Mouse (Mus musculus): Measurements from ENCODE around the gene Osbpl8. TPM values are rescaled to one million over a fixed set of nuclear protein-coding genes. Genes with fewer than 3 reads are reported as not detected.
"Not testable (repeated sequence)": the region's sequence is repeated elsewhere in the genome, so short reads cannot be mapped to it uniquely, and the experiment has no call there.

Gene Osbpl8
- polyA plus RNA-seq, 1 experiment from 2014 or later: 7.6 TPM

DNA sequence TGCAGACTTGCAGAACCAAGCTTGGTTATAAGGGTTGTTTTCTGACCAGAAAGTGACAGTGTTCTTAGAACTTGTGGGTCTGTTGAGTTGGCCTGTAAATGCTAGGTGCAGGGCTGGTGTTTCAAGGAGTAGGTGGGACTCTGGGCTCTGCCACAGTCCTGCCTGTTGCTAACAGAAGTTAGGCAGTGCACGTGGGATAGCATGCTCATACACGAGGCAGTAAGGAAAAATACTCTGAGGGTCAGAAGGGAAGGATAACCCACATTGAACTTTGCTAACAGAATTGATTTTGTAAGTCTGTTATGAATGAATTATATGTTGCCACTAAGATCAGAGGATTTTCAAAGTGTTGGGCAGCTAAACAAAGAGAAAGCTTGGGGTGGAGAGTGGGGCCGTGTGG lies 51.6 kb downstream of the Osbpl8 start:
- H3K4me2 ChIP-seq: no peak overlapping the region
- no peak for DNase-seq
- H3K27ac ChIP-seq: no peak overlapping the region
- peaks cover 9% of the 10 kb centered on the region for H3K4me1 ChIP-seq (replicated peaks)
- H3K27me3 ChIP-seq: no peaks in the 10 kb centered on the region
- 78% methylated on average over 3 of the region's 3 CpGs for WGBS (ENCODE audit: insufficient replicate concordance)
- ATAC-seq (ENCODE audit: low read depth): no peak
- no peak overlapping the region for H3K9ac ChIP-seq
- H3K9me3 ChIP-seq (replicated peaks): no peaks in the 10 kb centered on the region
- no peak overlapping the region for H3K4me3 ChIP-seq (replicated peaks)
- H3K36me3 ChIP-seq: no peaks in the 10 kb centered on the region; the same call in 1 of the 2 replicates

DNA sequence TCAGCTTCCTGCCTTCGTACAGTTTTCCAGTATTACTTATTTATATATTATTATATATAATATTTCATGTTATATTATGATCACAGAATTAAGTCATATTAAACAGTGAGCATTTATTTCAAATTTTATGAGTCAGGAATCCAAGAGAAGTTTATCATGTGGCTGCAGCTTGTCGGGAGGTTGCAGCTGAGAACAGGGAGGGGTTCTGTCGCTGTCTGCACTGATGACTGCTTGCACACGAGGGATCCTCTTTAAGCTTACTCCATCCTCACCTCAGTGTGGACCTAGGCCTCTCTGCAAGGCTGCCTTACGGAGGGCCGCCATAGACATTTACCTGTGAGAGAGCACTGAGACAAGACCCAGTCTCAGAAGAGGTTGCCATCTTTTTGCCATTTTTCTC lies 58.0 kb downstream of the Osbpl8 start:
- ATAC-seq (ENCODE audit: low read depth) (peak; percentile 95), DNase-seq (peak; percentile 45)
- no peaks in the 10 kb centered on the region for H3K27me3 ChIP-seq
- peaks cover 17% of the 10 kb centered on the region for H3K4me1 ChIP-seq (replicated peaks)
- 49% methylated on average over 6 of the region's 6 CpGs for WGBS (ENCODE audit: insufficient replicate concordance)
- H3K9me3 ChIP-seq (replicated peaks): no peaks in the 10 kb centered on the region
- H3K27ac ChIP-seq: peak overlapping the region; percentile 51
- peak overlapping the region; percentile 28; the same call in 1 of the 2 replicates for H3K9ac ChIP-seq
- peak overlapping the region; percentile 48 for H3K4me2 ChIP-seq
- no peak overlapping the region for H3K4me3 ChIP-seq (replicated peaks)
- H3K36me3 ChIP-seq: no peaks in the 10 kb centered on the region; the same call in 1 of the 2 replicates

DNA sequence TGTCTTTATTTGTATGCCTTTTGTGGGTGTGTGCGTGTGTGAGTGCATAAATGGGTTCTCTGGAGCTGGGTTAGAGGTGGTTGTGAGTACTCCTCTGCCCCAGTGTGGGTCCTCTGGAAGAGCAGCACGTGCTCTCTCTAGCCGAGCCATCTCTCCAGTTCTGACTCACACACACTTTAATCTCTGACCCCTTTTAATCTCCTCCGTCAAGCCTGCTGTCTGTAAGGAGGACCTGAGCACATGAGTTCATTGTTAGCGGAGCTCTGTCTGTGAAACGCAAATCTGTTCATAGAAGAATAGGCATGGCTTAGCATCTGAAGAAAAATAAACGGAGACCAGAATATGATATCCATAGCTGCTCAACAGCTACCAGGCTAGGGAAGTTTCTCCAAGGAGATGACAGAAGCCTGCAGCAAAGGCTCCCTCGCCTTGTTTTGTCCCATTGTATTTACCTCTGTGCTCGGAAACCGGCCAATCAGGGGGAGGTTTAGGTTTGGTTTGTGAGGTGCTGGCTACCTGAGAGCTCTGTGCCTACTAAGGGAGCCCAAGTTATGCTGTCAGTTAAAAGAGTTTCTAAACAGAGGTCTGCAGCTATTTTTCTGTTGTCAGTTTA lies 58.8 kb downstream of the Osbpl8 start:
- Histone ChIP-seq H3K4me2 (peak overlapping the region; percentile 48; the same call in 1 of the 2 replicates), H3K27ac (peak overlapping the region; percentile 51; the same call in 1 of the 2 replicates), H3K36me3 (no peaks in the 10 kb centered on the region; the same call in 1 of the 2 replicates), H3K4me3 (replicated peaks) (no peak overlapping the region), H3K9ac (peak overlapping the region; percentile 28; the same call in 1 of the 2 replicates), H3K4me1 (replicated peaks) (peaks cover 17% of the 10 kb centered on the region), H3K27me3 (no peaks in the 10 kb centered on the region), H3K9me3 (replicated peaks) (no peaks in the 10 kb centered on the region)
- DNase-seq (no peak), ATAC-seq (ENCODE audit: low read depth) (peak; percentile 68)
- WGBS (ENCODE audit: insufficient replicate concordance): 51% methylated on average over 10 of the region's 10 CpGs

DNA sequence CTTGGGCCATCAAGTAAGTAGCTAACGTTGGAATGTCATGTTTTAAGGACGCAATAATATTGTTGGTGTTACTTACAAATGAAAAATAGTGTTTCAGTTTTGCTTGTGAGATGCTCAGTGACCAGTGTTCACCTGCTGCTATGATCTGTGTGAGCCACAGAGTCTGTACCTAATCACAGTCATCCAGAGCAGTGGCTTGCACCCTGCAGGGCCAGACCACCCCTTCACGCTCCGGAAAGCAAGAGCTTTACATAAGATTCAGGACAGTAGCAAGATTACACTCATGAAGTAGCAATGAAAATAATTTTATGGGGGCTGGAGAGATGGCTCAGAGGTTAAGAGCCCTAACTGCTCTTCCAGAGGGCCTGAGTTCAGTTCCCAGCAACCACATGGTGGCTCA lies 60.1 kb downstream of the Osbpl8 start:
- H3K4me1 ChIP-seq (replicated peaks): peaks cover 17% of the 10 kb centered on the region
- no peak overlapping the region for H3K4me3 ChIP-seq (replicated peaks)
- WGBS (ENCODE audit: insufficient replicate concordance): 87% methylated on average over 4 of the region's 4 CpGs
- no peak overlapping the region for H3K4me2 ChIP-seq
- H3K36me3 ChIP-seq: peaks cover 3% of the 10 kb centered on the region; the same call in 1 of the 2 replicates
- H3K27me3 ChIP-seq: no peaks in the 10 kb centered on the region
- ATAC-seq (ENCODE audit: low read depth) (no peak), DNase-seq (no peak)
- H3K27ac ChIP-seq: no peak overlapping the region
- H3K9me3 ChIP-seq (replicated peaks): no peaks in the 10 kb centered on the region
- H3K9ac ChIP-seq: no peak overlapping the region

DNA sequence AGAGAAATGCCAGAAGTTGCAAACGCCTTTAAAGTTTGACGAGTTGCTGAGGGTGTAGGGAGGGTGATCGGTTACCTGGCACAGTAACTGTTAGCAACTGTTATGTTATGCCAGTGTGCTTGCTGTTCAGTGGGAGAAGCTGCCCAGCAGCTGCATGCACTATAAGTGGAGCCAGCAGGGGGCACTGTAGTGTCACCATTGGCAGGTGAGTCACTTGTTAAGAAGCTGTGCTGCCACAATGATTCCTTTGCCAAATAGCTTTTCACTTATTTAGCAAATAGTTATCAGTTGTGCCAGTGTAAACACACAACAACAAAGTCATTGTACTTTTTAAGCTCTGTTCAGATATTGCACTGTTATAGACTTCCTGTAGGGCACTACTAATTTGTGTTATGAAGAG lies 62.0 kb downstream of the Osbpl8 start:
- Histone ChIP-seq H3K4me3 (replicated peaks) (no peak overlapping the region), H3K36me3 (peaks cover 3% of the 10 kb centered on the region; the same call in 1 of the 2 replicates), H3K4me1 (replicated peaks) (peaks cover 17% of the 10 kb centered on the region), H3K9me3 (replicated peaks) (no peaks in the 10 kb centered on the region), H3K27me3 (no peaks in the 10 kb centered on the region), H3K9ac (no peak overlapping the region), H3K4me2 (no peak overlapping the region), H3K27ac (no peak overlapping the region)
- ATAC-seq (ENCODE audit: low read depth): peak; percentile 21
- peak; percentile 74 for DNase-seq
- 12% methylated on average over 3 of the region's 3 CpGs for WGBS (ENCODE audit: insufficient replicate concordance)

DNA sequence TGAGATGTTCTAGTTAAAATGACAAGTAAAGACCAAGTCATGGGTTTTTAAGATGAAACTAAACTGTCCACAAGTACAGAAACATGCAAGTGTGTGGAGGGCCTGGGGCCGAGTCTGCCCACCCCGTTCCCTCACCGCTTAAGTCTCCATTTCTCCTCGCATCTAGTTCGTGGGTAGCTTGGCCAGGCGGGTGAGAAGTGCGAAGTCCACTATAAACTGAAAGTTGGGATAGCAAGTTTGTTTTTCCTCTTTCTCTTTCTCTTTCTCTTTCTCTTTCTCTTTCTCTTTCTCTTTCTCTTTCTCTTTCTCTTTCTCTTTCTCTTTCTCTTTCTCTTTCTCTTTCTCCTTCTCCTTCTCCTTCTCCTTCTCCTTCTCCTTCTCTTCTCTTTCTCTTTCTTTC lies 67.7 kb downstream of the Osbpl8 start:
- not testable (repeated sequence) for ATAC-seq (ENCODE audit: low read depth); H3K4me1 ChIP-seq (replicated peaks); H3K9me3 ChIP-seq (replicated peaks); DNase-seq; H3K4me3 ChIP-seq (replicated peaks); H3K4me2 ChIP-seq; H3K36me3 ChIP-seq; H3K9ac ChIP-seq; H3K27me3 ChIP-seq; H3K27ac ChIP-seq
- 83% methylated on average over 7 of the region's 7 CpGs for WGBS (ENCODE audit: insufficient replicate concordance)

DNA sequence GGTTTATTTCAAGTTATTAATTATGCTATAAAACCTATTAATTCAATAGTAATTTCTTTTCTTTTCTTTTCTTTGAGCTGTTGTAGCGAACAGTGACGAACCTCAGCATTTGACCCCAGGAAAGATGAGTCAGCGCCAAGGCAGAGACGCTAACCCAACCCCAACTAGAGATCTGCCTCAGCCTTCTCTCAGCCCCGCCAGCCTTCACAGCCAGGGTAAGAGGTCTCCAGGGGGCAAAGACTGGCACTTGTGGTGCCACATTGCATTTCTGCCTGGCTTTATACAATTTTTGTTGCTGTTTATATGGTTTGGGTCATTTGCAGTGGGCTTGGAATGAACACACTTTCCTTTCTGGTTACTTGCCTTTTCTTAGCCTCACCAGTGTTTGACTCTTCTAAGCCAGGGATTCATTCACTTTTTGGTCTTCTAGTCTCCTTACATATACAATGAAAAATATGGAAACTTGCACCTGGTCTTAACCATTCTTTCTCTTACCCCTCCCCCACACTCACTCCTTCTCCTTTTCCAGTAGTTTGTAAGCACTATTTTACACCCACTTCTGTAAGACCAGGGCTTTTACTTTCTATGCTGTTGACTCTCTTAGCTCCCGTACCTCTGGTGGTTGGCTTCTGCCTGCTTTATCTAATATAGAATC lies 69.1 kb downstream of the Osbpl8 start:
- H3K9me3 ChIP-seq (replicated peaks): no peaks in the 10 kb centered on the region
- DNase-seq (no peak), ATAC-seq (ENCODE audit: low read depth) (no peak)
- H3K4me3 ChIP-seq (replicated peaks): no peak overlapping the region
- peaks cover 3% of the 10 kb centered on the region; the same call in 1 of the 2 replicates for H3K36me3 ChIP-seq
- no peaks in the 10 kb centered on the region for H3K27me3 ChIP-seq
- no peak overlapping the region for H3K27ac ChIP-seq
- H3K4me2 ChIP-seq: no peak overlapping the region
- H3K9ac ChIP-seq: no peak overlapping the region
- WGBS (ENCODE audit: insufficient replicate concordance): 58% methylated on average over 6 of the region's 6 CpGs
- peaks cover 8% of the 10 kb centered on the region; the same call in 1 of the 2 replicates for H3K4me1 ChIP-seq (replicated peaks)

DNA sequence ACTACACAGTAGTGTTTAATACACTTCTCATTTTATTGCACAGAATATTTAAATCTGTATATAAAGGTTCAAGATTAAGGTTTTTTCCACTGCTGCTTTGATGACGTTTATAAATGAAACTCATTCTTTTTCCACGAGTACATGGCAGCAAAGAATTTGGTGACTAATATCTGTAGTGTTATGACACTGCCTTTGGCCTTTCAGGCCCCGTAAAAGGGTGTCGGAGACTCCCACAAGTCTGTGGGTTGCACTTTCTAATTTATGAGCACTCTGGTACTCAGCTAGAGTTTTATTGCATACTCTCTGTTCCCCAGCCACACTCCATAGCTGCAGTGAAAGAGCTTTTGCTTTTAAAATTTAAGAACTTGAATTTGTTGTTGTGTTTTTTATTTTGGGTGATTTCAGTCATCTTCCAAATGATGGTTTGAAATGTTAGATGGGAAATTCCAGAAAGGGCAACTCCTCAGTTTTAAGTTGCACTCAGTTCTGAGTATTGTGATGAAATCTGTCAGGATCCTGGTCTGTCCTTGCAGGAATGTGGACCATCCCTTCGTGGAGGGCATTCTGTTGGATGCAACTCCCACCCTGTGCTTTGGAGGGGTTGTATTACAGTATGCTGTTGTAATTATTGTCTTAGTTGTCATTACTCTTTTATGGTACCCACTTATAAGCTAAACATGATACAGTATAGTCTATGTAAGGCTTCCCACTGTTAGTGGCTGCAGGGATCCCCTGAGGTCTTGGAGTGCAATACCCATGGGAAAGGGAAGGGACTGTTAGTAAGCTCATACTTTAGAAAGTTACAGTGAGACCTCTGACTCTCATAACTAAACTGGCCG lies 70.1 kb downstream of the Osbpl8 start:
- DNase-seq: no peak
- Histone ChIP-seq H3K27ac (no peak overlapping the region), H3K36me3 (no peaks in the 10 kb centered on the region), H3K4me3 (replicated peaks) (no peak overlapping the region), H3K4me2 (no peak overlapping the region), H3K9ac (no peak overlapping the region), H3K27me3 (no peaks in the 10 kb centered on the region), H3K4me1 (replicated peaks) (peaks cover 8% of the 10 kb centered on the region; the same call in 1 of the 2 replicates), H3K9me3 (replicated peaks) (no peaks in the 10 kb centered on the region)
- ATAC-seq (ENCODE audit: low read depth): no peak
- 78% methylated on average over 6 of the region's 6 CpGs for WGBS (ENCODE audit: insufficient replicate concordance)

DNA sequence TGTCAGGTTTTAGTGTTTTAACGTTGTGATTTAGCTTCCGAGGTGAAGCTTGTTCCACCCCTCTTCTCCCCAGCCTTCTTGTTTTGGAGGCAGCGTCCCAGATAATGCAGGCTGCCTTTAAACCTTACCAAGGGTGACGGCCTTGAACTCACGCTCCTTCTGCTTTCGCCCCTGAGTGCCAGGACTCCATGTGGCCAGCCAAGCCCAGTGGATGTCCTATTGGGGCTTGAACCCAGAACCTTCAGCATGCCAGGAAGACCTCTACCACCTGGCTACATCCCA lies 70.7 kb downstream of the Osbpl8 start:
- Histone ChIP-seq H3K4me3 (replicated peaks) (no peak overlapping the region), H3K27me3 (no peaks in the 10 kb centered on the region), H3K4me2 (no peak overlapping the region), H3K4me1 (replicated peaks) (peaks cover 8% of the 10 kb centered on the region; the same call in 1 of the 2 replicates), H3K27ac (no peak overlapping the region), H3K9me3 (replicated peaks) (no peaks in the 10 kb centered on the region), H3K36me3 (no peaks in the 10 kb centered on the region), H3K9ac (no peak overlapping the region)
- WGBS (ENCODE audit: insufficient replicate concordance): 90% methylated on average over 6 of the region's 6 CpGs
- no peak for DNase-seq
- ATAC-seq (ENCODE audit: low read depth): no peak

DNA sequence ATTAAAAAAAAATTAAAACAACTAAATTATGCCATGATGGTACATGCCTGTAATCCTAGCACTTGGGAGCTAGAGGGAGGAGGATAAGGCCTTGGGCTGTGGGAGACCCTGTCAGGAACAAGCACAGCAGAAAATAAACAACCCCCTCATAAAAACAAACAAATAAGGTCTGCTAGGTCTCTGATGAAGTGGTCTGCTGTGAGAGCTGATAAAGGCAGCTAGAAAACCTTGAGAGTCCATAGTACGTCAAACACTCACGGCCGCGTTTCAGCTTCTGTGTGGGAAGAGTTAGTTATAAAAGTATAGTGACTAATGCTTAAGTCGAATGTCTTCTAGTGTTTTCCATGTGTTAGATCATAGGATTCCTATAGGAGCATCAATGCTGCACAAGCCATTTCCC lies 72.9 kb downstream of the Osbpl8 start:
- DNase-seq: no peak
- Histone ChIP-seq H3K27ac (no peak overlapping the region), H3K36me3 (no peaks in the 10 kb centered on the region), H3K4me2 (no peak overlapping the region), H3K4me1 (replicated peaks) (peaks cover 5% of the 10 kb centered on the region; the same call in 1 of the 2 replicates), H3K9me3 (replicated peaks) (no peaks in the 10 kb centered on the region), H3K27me3 (no peaks in the 10 kb centered on the region), H3K9ac (no peak overlapping the region), H3K4me3 (replicated peaks) (no peak overlapping the region)
- 78% methylated on average over 5 of the region's 5 CpGs for WGBS (ENCODE audit: insufficient replicate concordance)
- ATAC-seq (ENCODE audit: low read depth): no peak

DNA sequence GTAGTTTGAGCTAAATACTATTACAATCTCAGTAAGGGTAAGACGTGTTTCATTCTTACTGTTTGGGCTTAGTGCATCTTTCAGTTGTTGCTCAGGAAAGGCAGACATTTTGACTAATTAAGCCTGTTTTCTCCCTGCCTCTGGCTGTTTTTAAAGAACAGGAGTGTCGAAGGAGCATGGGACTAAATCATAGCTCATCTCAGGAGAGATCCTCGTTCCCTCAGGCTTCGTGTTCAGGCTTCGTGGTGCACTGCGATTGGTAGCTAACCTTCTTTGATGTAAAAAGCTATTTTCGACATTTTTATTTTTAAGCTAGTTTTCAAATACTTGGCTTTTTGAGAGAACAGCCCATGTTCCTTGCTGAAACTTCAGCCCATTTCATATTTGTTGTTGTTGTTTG lies 78.1 kb downstream of the Osbpl8 start:
- no peak for ATAC-seq (ENCODE audit: low read depth)
- Histone ChIP-seq H3K4me2 (no peak overlapping the region), H3K4me1 (replicated peaks) (0 out of 2 replicates have a peak, but pooled peaks cover 1% of the 10 kb centered on the region), H3K9ac (no peak overlapping the region), H3K27ac (no peak overlapping the region), H3K36me3 (no peaks in the 10 kb centered on the region), H3K27me3 (no peaks in the 10 kb centered on the region), H3K9me3 (replicated peaks) (no peaks in the 10 kb centered on the region), H3K4me3 (replicated peaks) (no peak overlapping the region)
- no peak for DNase-seq
- WGBS (ENCODE audit: insufficient replicate concordance): 85% methylated on average over 7 of the region's 7 CpGs
